Mouse (Mus musculus): ENCODE data around the gene Btnl6. TPM values are rescaled to one million over a fixed set of nuclear protein-coding genes. Genes with fewer than 3 reads are reported as not detected.

Btnl6 gene
- total RNA-seq (2014; rRNA removed) (not detected in 2 replicates), polyA plus RNA-seq (2015; fragmentation: Nextera tagmentation; extraction: Ambion mirVana) (0.09 TPM in 1 of 2 replicates, not detected in the other)

DNA sequence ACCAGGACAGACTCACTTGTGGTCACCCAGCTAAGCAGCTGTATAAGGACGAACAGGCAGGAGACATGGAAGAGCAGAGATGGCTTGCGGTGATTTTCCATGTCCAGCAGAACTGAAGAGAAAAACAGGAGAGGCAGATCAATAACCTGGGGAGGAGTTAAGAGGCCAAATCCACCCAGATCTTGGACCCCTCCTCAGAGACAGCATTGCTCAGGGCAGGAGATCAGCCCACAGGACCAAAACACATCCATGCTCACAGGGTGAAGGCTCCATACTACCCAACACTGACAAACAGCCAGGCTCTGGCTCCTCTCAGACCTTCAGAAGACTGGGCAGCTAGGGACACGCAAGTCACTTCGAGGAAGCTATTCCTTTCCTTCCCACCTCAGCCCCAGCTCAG is at the start of gene Btnl6:
Btnl6 (minus strand) TSS at position 101 of the 400 bp plus-strand sequence.
- 83% methylated on average over 4 of the region's 4 CpGs for WGBS
- Histone ChIP-seq H3K36me3 (ENCODE audit: insufficient read depth, low read length) (no peaks in the 10 kb centered on the region), H3K27me3 (ENCODE audit: insufficient read depth, low read length) (no peaks in the 10 kb centered on the region), H3K9me3 (ENCODE audit: low read length) (no peaks in the 10 kb centered on the region), H3K4me2 (ENCODE audit: low read depth, low read length) (no peak within 1 kb of the TSS), H3K4me3 (ENCODE audit: low read length) (no peak within 1 kb of the TSS), H3K27ac (no peak within 1 kb of the TSS), H3K4me1 (ENCODE audit: insufficient read depth, low read length) (no peaks in the 10 kb centered on the region), H3K9ac (replicated peaks; ENCODE audit: low read length) (no peak within 1 kb of the TSS)
- no peak for ATAC-seq
- TF ChIP-seq CTCF (IDR thresholded peaks at IDR 0.05; ENCODE audit: low read depth): no peak
- no peak for DNase-seq (ENCODE audit: low spot score)

DNA sequence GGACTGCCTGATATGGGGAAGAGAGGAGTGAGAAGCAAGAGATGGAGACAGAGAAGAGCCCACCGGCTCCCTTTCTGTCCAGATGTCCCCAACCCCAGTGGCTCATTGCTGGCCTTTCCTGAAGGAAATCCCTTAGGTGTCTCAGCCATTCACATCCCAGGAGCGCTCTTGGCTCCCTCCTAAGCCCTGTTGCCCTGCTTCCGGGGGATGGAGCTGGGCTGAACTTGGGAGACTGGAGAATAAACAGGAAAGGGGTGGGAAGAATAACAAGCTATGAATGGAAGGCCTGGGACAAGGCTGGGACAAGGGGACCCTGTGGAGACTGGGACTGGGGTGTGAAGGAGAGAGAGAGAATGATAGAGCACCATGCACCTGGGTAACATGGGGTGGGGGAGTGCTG is 47.6 kb upstream of the Btnl6 start:
- WGBS: 61% methylated on average over 3 of the region's 3 CpGs
- DNase-seq (ENCODE audit: low spot score): no peak

DNA sequence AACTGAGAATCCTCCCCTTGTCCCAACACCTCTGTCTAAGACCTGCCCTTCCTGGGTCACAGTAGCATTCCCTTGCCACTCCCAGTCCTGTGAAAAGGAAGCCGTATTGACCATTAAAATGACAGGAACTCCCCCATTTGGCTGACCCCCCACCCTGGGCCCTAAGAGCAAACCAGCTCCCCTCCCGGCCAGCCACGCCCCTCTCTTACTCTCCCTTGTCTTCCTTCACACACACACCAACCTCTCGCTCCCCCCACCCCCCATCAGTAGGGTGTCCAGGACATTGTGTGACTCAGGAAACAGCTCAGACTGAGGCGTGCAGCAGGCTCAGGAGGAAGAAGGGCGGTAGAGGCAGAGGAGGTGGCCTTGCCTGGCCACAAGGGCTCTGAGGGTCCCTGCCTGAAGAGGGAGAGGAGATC is 46.9 kb upstream of the Btnl6 start, which contains the start of gene Notch4:
Notch4 (plus strand) TSS at position 266 of the 419 bp plus-strand sequence.
- H3K27ac ChIP-seq: peak within 1 kb of the TSS; percentile 60
- peak within 1 kb of the TSS; percentile 8; the same call in 1 of the 2 replicates for H3K4me2 ChIP-seq (ENCODE audit: low read depth, low read length)
- H3K4me3 ChIP-seq (ENCODE audit: low read length): no peak within 1 kb of the TSS
- no peak for DNase-seq (ENCODE audit: low spot score)
- H3K36me3 ChIP-seq (ENCODE audit: insufficient read depth, low read length): no peaks in the 10 kb centered on the region
- 12% methylated on average over 6 of the region's 6 CpGs for WGBS
- H3K9ac ChIP-seq (replicated peaks; ENCODE audit: low read length): no peak within 1 kb of the TSS
- no peaks in the 10 kb centered on the region for H3K27me3 ChIP-seq (ENCODE audit: insufficient read depth, low read length)
- no peak for ATAC-seq
- no peak for TF ChIP-seq CTCF (IDR thresholded peaks at IDR 0.05; ENCODE audit: low read depth)
- H3K9me3 ChIP-seq (ENCODE audit: low read length): no peaks in the 10 kb centered on the region
- no peaks in the 10 kb centered on the region for H3K4me1 ChIP-seq (ENCODE audit: insufficient read depth, low read length)

More for the DNA sequence above, 47.6 kb upstream of the Btnl6 start:
- Histone ChIP-seq H3K4me3 (ENCODE audit: low read length) (no peak overlapping the region), H3K27me3 (ENCODE audit: insufficient read depth, low read length) (no peaks in the 10 kb centered on the region), H3K4me2 (ENCODE audit: low read depth, low read length) (0 out of 2 replicates have a peak overlapping the region, but pooled peaks have one; percentile 8), H3K27ac (peak overlapping the region; percentile 60), H3K9ac (replicated peaks; ENCODE audit: low read length) (no peak overlapping the region), H3K4me1 (ENCODE audit: insufficient read depth, low read length) (no peaks in the 10 kb centered on the region), H3K9me3 (ENCODE audit: low read length) (no peaks in the 10 kb centered on the region), H3K36me3 (ENCODE audit: insufficient read depth, low read length) (no peaks in the 10 kb centered on the region)
- no peak for TF ChIP-seq CTCF (IDR thresholded peaks at IDR 0.05; ENCODE audit: low read depth)
- 0 out of 2 replicates have a peak, but pooled peaks have one; percentile 22 for ATAC-seq

DNA sequence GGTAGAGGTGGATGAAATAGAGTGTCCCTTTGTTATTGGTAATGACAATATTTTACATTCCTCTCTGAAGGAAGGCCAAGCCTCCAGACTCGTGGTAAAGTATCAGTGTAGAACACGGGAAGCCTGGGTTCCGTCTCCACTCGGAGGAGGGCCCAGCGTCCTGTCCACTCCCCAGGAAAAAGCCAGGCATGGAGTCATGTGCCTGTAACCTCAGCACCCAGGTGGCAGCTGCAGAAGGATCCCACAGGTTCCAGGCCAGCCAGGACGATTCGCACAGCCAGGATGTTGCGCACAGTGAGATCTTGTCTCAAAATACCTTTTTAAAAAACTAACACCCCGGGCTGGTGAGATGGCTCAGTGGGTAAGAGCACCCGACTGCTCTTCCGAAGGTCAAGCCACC is 46.2 kb upstream of the Btnl6 start:
- Histone ChIP-seq H3K9ac (replicated peaks; ENCODE audit: low read length) (no peak overlapping the region), H3K27me3 (ENCODE audit: insufficient read depth, low read length) (no peaks in the 10 kb centered on the region), H3K4me3 (ENCODE audit: low read length) (no peak overlapping the region), H3K9me3 (ENCODE audit: low read length) (no peaks in the 10 kb centered on the region), H3K4me1 (ENCODE audit: insufficient read depth, low read length) (no peaks in the 10 kb centered on the region), H3K36me3 (ENCODE audit: insufficient read depth, low read length) (no peaks in the 10 kb centered on the region), H3K4me2 (ENCODE audit: low read depth, low read length) (no peak overlapping the region), H3K27ac (no peak overlapping the region)
- DNase-seq (ENCODE audit: low spot score) (no peak), ATAC-seq (no peak)
- TF ChIP-seq CTCF (IDR thresholded peaks at IDR 0.05; ENCODE audit: low read depth): no peak
- WGBS: 79% methylated on average over 11 of the region's 11 CpGs

DNA sequence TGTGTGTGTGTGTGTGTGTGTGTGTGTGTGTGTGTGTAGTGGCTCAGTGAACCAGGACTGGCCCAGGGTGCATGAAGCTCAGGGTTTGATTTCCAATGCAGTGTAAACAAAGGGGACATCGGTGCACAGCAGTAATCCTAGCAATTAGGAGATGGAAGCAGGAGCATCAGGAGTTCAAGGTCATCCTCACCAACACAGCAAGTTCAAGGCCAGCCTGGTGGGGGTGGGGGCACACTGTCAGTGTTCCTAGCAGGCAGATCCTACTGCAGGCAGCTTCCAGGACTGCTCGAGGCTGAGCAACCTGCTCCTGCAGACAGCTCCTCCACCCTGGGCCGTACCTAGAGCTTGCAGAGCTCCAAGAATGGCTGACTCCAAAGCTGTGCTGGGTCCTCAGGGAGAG is 45.4 kb upstream of the Btnl6 start:
- Histone ChIP-seq H3K9me3 (ENCODE audit: low read length) (no peaks in the 10 kb centered on the region), H3K36me3 (ENCODE audit: insufficient read depth, low read length) (no peaks in the 10 kb centered on the region), H3K4me2 (ENCODE audit: low read depth, low read length) (no peak overlapping the region), H3K4me1 (ENCODE audit: insufficient read depth, low read length) (no peaks in the 10 kb centered on the region), H3K9ac (replicated peaks; ENCODE audit: low read length) (no peak overlapping the region), H3K27me3 (ENCODE audit: insufficient read depth, low read length) (no peaks in the 10 kb centered on the region), H3K4me3 (ENCODE audit: low read length) (no peak overlapping the region), H3K27ac (no peak overlapping the region)
- WGBS: 72% methylated on average over 3 of the region's 3 CpGs
- TF ChIP-seq CTCF (IDR thresholded peaks at IDR 0.05; ENCODE audit: low read depth): no peak
- DNase-seq (ENCODE audit: low spot score) (no peak), ATAC-seq (no peak)

DNA sequence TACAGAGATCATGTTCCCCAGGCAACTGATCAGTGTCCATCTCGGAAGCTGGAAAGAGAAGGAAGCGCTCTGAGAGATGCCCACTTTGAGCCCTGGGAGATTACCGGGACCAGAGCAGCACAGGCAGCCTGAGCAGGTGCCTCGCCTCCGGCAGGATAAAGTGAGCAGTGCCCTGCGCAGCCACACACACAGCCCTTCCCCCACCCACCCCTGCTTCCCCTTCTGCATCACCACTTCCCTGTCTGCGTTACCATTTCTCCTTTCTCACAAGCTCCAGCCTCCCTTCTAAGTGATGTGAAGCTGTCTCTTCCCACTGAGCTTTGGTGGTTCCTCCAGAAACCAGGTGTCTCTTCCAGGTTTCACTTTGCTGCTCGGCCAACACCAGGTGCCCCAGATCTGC is 44.0 kb upstream of the Btnl6 start:
- Histone ChIP-seq H3K27me3 (ENCODE audit: insufficient read depth, low read length) (no peaks in the 10 kb centered on the region), H3K4me2 (ENCODE audit: low read depth, low read length) (no peak overlapping the region), H3K27ac (no peak overlapping the region), H3K9ac (replicated peaks; ENCODE audit: low read length) (no peak overlapping the region), H3K36me3 (ENCODE audit: insufficient read depth, low read length) (no peaks in the 10 kb centered on the region), H3K9me3 (ENCODE audit: low read length) (no peaks in the 10 kb centered on the region), H3K4me1 (ENCODE audit: insufficient read depth, low read length) (no peaks in the 10 kb centered on the region), H3K4me3 (ENCODE audit: low read length) (no peak overlapping the region)
- TF ChIP-seq CTCF (IDR thresholded peaks at IDR 0.05; ENCODE audit: low read depth): no peak
- WGBS: 51% methylated on average over 8 of the region's 8 CpGs
- DNase-seq (ENCODE audit: low spot score) (peak; percentile 11), ATAC-seq (no peak)

DNA sequence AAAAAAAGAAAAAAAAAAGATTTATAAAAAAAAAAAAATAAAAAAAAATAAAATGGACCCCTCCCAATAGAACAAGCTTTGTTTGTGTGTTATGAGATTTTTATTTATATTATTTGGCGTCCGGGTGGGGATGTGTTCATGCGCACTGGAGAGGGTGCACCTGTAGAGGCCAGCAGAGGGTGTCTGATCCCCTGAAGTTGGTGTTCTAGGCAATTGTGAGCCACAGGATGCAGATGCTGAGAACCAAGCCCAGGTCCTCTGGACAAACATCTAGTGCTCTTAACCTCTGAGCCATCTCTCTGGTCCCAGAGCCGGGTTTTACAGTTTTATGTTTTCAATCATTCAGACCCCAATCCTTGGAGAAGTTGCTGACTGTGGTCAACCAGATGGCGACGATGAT is 43.3 kb upstream of the Btnl6 start:
- DNase-seq (ENCODE audit: low spot score) (no peak), ATAC-seq (no peak)
- H3K27ac ChIP-seq: no peak overlapping the region
- WGBS: 94% methylated on average over 6 of the region's 6 CpGs
- H3K4me1 ChIP-seq (ENCODE audit: insufficient read depth, low read length): no peaks in the 10 kb centered on the region
- no peaks in the 10 kb centered on the region for H3K27me3 ChIP-seq (ENCODE audit: insufficient read depth, low read length)
- no peak for TF ChIP-seq CTCF (IDR thresholded peaks at IDR 0.05; ENCODE audit: low read depth)
- no peaks in the 10 kb centered on the region for H3K9me3 ChIP-seq (ENCODE audit: low read length)
- H3K36me3 ChIP-seq (ENCODE audit: insufficient read depth, low read length): no peaks in the 10 kb centered on the region
- H3K4me2 ChIP-seq (ENCODE audit: low read depth, low read length): no peak overlapping the region
- H3K9ac ChIP-seq (replicated peaks; ENCODE audit: low read length): no peak overlapping the region
- H3K4me3 ChIP-seq (ENCODE audit: low read length): no peak overlapping the region

Data from hindbrain, postnatal 0 days (tissue).